Mouse (Mus musculus): ENCODE data around the gene Gnas.

DNA sequence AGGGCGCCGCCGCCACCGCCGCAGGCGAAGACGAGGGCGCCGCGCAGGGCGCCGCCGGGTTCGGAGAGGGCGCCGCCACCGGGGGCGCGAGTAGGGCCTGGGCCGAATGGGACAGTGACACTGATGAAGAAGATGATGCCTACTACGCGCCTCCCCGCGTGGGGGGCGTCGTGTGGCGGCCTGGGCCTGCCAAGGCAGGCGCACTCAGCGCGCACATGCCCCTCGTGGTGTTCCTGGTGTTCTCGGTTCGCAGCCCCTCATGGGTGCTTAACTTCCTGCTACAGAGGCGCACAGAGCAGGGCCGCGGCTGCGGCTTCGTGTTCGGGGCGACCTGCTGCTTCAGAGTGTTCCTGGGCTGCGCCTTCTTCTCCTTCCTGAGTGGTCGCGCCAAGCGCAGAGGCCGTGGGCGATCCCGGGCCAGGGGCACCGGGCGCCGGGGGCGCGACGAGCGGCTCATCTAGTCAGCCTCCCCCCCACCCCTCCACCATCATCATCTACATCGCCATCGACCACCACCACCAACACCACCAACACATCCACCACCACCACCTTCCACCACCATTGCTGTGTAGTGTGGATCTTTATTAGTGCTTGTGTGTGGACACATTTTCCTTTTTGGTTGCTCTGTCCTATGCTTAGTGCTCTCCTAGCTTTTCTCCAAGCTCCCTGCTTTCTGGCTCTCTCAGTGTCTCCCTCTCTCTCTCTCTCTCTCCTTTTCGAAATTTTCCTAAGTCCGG lies 45.0 kb downstream of the Gnas start:
- no peak for TF ChIP-seq CTCF (IDR thresholded peaks at IDR 0.05; ENCODE audit: extremely low read depth, insufficient read depth, insufficient read length, insufficient replicate concordance)
- no peak for TF ChIP-seq POLR2A (IDR thresholded peaks at IDR 0.05; ENCODE audit: low read depth, low read length)
